Mouse (Mus musculus) cortical plate, adult 2 months (tissue): Measurements from ENCODE around the gene Fmnl2. TPM values are rescaled to one million over a fixed set of nuclear protein-coding genes. Genes with fewer than 3 reads are reported as not detected.
A peak's percentile ranks its signal among the peaks of the same experiment; 100 is the strongest.

ENCODE experiments used
- H3K27ac ChIP-seq: fragments of 200-500 bp; 2 replicates; pipeline ENCODE4 v1.5.1; 2012; ENCODE audit warnings: low read length, control low read depth, inconsistent platforms; ENCODE audit not compliant: insufficient read depth
- H3K4me1 ChIP-seq: fragments of 200-500 bp; 2 replicates; pipeline ENCODE4 v1.6.1; 2011; ENCODE audit warnings: low read length; ENCODE audit not compliant: control insufficient read depth, insufficient read depth
- H3K4me3 ChIP-seq: fragments of 200-500 bp; 2 replicates; pipeline ENCODE4 v1.5.1; 2011; ENCODE audit warnings: mild to moderate bottlenecking, low read length, control low read depth; ENCODE audit not compliant: insufficient read depth
- CTCF ChIP-seq: fragments of 200-500 bp; IDR thresholded peaks from 2 replicates; pipeline ENCODE4 v1.5.1; 2011; ENCODE audit warnings: mild to moderate bottlenecking, control low read depth, low read length; ENCODE audit not compliant: insufficient read depth; ENCODE audit errors: extremely low read depth
- POLR2A ChIP-seq: fragments of 200-500 bp; IDR thresholded peaks from 2 replicates; pipeline ENCODE4 v1.6.1; 2011; ENCODE audit warnings: mild to moderate bottlenecking, low read length, control low read depth; ENCODE audit not compliant: insufficient read depth; ENCODE audit errors: extremely low read depth
- polyA plus RNA-seq: library from polyadenylated mRNA; depleted of rRNA; stranded (reverse); fragments of >200 nt; gene quantifications from 2 replicates; pipeline ENCODE4 v1.2.3, GENCODE M21; 2012

Fmnl2 gene
- polyA plus RNA-seq, 1 experiment, result 24.9 TPM

GRCm38 (mm10) chr2:52960697-52961096, 103.0 kb downstream of the Fmnl2 start:
- no peak overlapping the region for H3K4me3 ChIP-seq
- peak overlapping the region; percentile 5; the same call in 1 of the 2 replicates for H3K27ac ChIP-seq
- TF ChIP-seq CTCF, result no peak
- TF ChIP-seq POLR2A, result no peak
- H3K4me1 ChIP-seq, result peaks cover 16% of the 10 kb centered on the region

DNA sequence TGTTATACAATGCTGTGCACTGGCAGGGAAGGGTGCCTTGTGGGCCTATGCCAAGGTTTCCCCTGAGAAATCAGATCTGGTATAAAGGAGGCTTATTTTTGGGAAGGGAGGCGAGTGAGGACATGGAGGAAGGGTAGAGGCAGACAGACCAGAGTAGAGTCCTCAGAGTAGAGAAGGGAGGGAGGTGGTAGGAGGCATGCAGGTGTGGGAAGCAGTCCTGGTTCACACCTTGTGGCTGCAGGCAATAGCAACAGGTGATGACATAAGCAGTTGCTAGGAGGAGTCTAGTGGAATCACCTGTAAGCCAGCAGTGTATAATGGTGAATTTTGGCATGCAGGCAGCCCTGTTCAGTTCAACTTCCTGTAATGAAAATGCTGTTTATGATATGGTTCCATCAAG, 105.8 kb downstream of the Fmnl2 start:
- H3K4me3 ChIP-seq, result no peak overlapping the region
- no peak for TF ChIP-seq CTCF
- TF ChIP-seq POLR2A, result no peak
- H3K27ac ChIP-seq, result no peak overlapping the region
- H3K4me1 ChIP-seq, result peaks cover 21% of the 10 kb centered on the region

DNA sequence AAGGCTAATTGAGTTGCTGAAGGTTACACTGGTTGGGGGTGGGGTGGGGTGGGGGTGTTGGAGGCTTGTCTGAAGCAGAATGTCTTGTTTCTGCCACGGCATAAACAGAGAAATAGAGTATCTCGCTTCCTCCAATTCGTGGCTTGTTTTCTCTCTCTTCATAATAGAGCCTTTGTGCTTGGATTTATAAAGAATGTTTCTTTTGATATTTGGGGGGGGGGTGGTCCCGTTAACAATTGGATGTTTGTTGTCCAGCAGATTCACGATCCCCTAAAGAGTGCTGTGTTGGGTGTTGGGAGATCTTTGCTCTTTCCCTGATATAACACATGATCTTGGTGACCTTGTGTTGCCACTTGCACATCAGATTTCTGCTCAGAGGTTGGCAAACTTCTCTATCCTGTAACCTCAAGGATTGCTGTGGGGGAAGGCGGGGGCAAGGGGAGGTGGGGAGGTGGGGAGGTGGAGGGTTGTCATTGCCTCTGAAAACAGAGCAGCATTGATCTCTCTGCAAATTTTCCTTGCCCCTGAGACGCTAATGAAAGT, 106.8 kb downstream of the Fmnl2 start:
- no peak overlapping the region for H3K27ac ChIP-seq
- TF ChIP-seq POLR2A, result no peak
- no peak for TF ChIP-seq CTCF
- no peak overlapping the region for H3K4me3 ChIP-seq
- H3K4me1 ChIP-seq, result peaks cover 19% of the 10 kb centered on the region

GRCm38 (mm10) chr2:52966227-52966626, 108.6 kb downstream of the Fmnl2 start:
- no peak overlapping the region for H3K27ac ChIP-seq
- TF ChIP-seq POLR2A, result no peak
- TF ChIP-seq CTCF, result no peak
- H3K4me3 ChIP-seq, result no peak overlapping the region
- peaks cover 12% of the 10 kb centered on the region for H3K4me1 ChIP-seq

GRCm38 (mm10) chr2:52966820-52967460, 109.3 kb downstream of the Fmnl2 start:
- no peak overlapping the region for H3K4me3 ChIP-seq
- peaks cover 12% of the 10 kb centered on the region for H3K4me1 ChIP-seq
- no peak overlapping the region for H3K27ac ChIP-seq
- no peak for TF ChIP-seq CTCF
- no peak for TF ChIP-seq POLR2A

- no peak for TF ChIP-seq CTCF
- no peak for TF ChIP-seq POLR2A
- Histone ChIP-seq H3K4me1 (peaks cover 12% of the 10 kb centered on the region), H3K27ac (no peak overlapping the region), H3K4me3 (no peak overlapping the region)
These were observed 109.8 kb downstream of the Fmnl2 start for GRCm38 (mm10) chr2:52967461-52967823.

DNA sequence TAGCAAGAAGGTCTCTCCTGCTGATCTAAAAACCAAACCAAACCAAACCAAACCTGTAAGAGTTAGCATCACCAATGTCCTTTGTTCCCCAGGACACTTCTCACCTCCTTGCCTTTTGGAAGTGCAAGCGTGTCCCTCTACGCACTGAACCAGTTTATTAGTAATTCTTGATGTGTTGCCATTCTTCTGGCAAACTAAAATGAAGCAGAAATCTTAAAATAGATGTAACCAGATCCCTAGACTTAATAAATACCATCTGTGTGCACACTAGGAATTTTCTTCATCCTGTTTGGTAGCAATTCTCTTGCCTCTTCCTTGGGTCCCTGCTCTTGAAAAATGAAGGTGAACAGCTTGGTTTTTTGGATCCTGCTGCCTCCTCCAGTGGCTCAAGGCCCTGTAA, 111.2 kb downstream of the Fmnl2 start:
- H3K27ac ChIP-seq, result no peak overlapping the region
- TF ChIP-seq CTCF, result no peak
- no peak for TF ChIP-seq POLR2A

GRCm38 (mm10) chr2:52974056-52974455, 116.4 kb downstream of the Fmnl2 start:
- TF ChIP-seq CTCF (no peak), POLR2A (no peak)
- no peak overlapping the region for H3K27ac ChIP-seq
- H3K4me3 ChIP-seq, result no peak overlapping the region

More for the DNA sequence above, 111.2 kb downstream of the Fmnl2 start:
- peaks cover 9% of the 10 kb centered on the region for H3K4me1 ChIP-seq
- H3K4me3 ChIP-seq, result no peak overlapping the region

DNA sequence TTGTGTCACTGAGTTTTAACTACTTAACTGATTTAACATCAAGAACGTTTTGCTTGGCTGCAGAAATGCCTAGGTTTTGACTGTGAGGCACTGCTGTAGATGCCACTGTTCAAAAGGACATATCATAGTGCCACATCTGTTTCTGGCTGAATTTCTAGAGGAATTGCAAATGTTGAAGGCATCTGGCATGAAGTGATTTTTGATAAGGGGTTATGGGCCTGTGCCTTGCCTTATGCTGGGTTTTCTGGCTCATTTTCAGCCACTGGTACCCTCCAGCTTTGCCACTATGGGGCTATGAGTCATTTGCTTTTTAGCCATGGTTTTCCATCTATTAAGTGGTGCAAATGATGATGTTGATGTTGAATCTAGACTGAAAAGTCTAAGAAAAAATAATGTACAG, 117.1 kb downstream of the Fmnl2 start:
- peaks cover 2% of the 10 kb centered on the region for H3K4me1 ChIP-seq
- TF ChIP-seq CTCF (no peak), POLR2A (no peak)
- H3K4me3 ChIP-seq, result no peak overlapping the region
- H3K27ac ChIP-seq, result no peak overlapping the region

More at GRCm38 (mm10) chr2:52974056-52974455, 116.4 kb downstream of the Fmnl2 start:
- H3K4me1 ChIP-seq, result peaks cover 2% of the 10 kb centered on the region
